ENCODE assay signal across 11 mouse cellular contexts in the genomic region with DNA sequence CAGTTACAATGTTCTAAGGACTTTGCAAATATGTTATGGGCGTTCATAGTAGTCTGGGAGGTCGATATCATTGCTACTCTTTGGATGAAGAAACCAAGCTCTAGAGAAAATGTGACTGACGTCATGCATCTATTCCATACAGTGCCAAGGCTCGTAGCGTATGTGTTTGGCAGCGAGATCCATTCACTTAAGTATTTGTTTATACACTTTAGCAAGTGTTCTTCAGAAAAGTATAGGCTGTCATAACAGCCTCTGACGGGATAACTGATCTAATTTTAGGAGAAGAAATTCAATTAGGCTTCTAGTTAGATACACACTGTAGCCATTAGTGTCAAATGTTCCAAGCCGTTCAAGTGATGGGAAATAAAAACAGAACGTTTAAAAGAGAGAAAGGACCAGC.
"Had no signal": no experiment of that assay in that cellular context is flagged by ENCODE, and none has a peak within 500 bp of the region (broad histone marks: within the 10 kb centered on the region; RNA-seq: fewer than 3 reads in every experiment).

No protein-coding gene starts in this region.

- H3K9ac ChIP-seq: kidney, embryonic 15.5 days; limb, embryonic 13.5 days; liver, embryonic 14.5 days; midbrain, embryonic 12.5 days had no signal

- H3K27ac ChIP-seq: kidney, embryonic 15.5 days; limb, embryonic 13.5 days; liver, embryonic 14.5 days; midbrain, embryonic 12.5 days had no signal

- H3K4me3 ChIP-seq: kidney, embryonic 15.5 days; limb, embryonic 13.5 days; midbrain, embryonic 12.5 days had no signal

- H3K4me1 ChIP-seq: kidney, embryonic 15.5 days; midbrain, embryonic 12.5 days had no signal

- H3K36me3 ChIP-seq: kidney, embryonic 15.5 days; limb, embryonic 13.5 days; midbrain, embryonic 12.5 days had no signal

- H3K9me3 ChIP-seq: kidney, embryonic 15.5 days; limb, embryonic 13.5 days; midbrain, embryonic 12.5 days had no signal

- H3K4me2 ChIP-seq: kidney, embryonic 15.5 days; limb, embryonic 13.5 days; midbrain, embryonic 12.5 days had no signal

- DNase-seq: kidney, adult 18-20 months; kidney, postnatal 14 days; left cerebral cortex, postnatal 4 days; lung, adult 18-20 months; right cerebral cortex, postnatal 14 days; thymus, adult 18-20 months; thymus, postnatal 14 days had no signal

- H3K27me3 ChIP-seq: kidney, embryonic 15.5 days; limb, embryonic 13.5 days; midbrain, embryonic 12.5 days had no signal
